Mouse (Mus musculus) megakaryocyte progenitor cell, adult 5-6 weeks (primary cell): ENCODE measurements around the gene Klhl40. TPM values are rescaled to one million over a fixed set of nuclear protein-coding genes. Genes with fewer than 3 reads are reported as not detected.

Experiments used
- ATAC-seq: replicated peaks from 2 replicates; pipeline ENCODE4 v1.8.0; 2016; ENCODE audit warnings: mild to moderate bottlenecking, moderate TSS enrichment, inconsistent platforms; ENCODE audit not compliant: poor library complexity
- total RNA-seq, 2 experiments: library from RNA; stranded (forward) in 1 of 2; stranded (reverse) in 1 of 2; fragments of 157-497, 149-512 nt in 1 of 2; fragments of 200-1000 nt in 1 of 2; gene quantifications; 2 replicates each; pipeline versions ENCODE4 v1.2.3 to v1.2.4; 2015 to 2017

Gene Klhl40
- total RNA-seq, 2 experiments from 2014 or later, result not detected

- no peak for ATAC-seq
Measured at GRCm38 (mm10) chr9:121776511-121776910, 896 bp upstream of the Klhl40 start.

GRCm38 (mm10) chr9:121778066-121778624 is 738 bp downstream of the Klhl40 start:
- peak; percentile 55 for ATAC-seq

GRCm38 (mm10) chr9:121784801-121785200 is 7.4 kb downstream of the Klhl40 start:
- ATAC-seq, result no peak

GRCm38 (mm10) chr9:121785261-121785660 is 7.9 kb downstream of the Klhl40 start:
- ATAC-seq, result no peak

- ATAC-seq, result no peak
Measured at GRCm38 (mm10) chr9:121786359-121786758, 9.0 kb downstream of the Klhl40 start.

- ATAC-seq, result peak; percentile 80
Measured at GRCm38 (mm10) chr9:121791206-121791605, 13.8 kb downstream of the Klhl40 start.

GRCm38 (mm10) chr9:121791757-121792521 is 14.5 kb downstream of the Klhl40 start, which contains the start of gene Hhatl:
Hhatl (minus strand) TSS chr9:121792507.
- no peak for ATAC-seq

- ATAC-seq, result no peak
Measured at GRCm38 (mm10) chr9:121794972-121795539, 17.6 kb downstream of the Klhl40 start.

- no peak for ATAC-seq
Measured at GRCm38 (mm10) chr9:121797722-121798121, 20.3 kb downstream of the Klhl40 start.

GRCm38 (mm10) chr9:121798887-121799520 is 21.6 kb downstream of the Klhl40 start:
- no peak for ATAC-seq

GRCm38 (mm10) chr9:121802747-121803146 is 25.3 kb downstream of the Klhl40 start:
- ATAC-seq, result peak; percentile 51

GRCm38 (mm10) chr9:121807546-121807945 is 30.1 kb downstream of the Klhl40 start:
- no peak for ATAC-seq

- no peak for ATAC-seq
Measured at GRCm38 (mm10) chr9:121807947-121808346, 30.5 kb downstream of the Klhl40 start.

GRCm38 (mm10) chr9:121808511-121808910 is 31.1 kb downstream of the Klhl40 start:
- no peak for ATAC-seq

GRCm38 (mm10) chr9:121810081-121810821 is 32.8 kb downstream of the Klhl40 start:
- no peak for ATAC-seq

- ATAC-seq, result no peak
Measured at GRCm38 (mm10) chr9:121815183-121815582, 37.8 kb downstream of the Klhl40 start.

GRCm38 (mm10) chr9:121819073-121819770 is 41.8 kb downstream of the Klhl40 start:
- ATAC-seq, result no peak

GRCm38 (mm10) chr9:121819771-121820471 is 42.5 kb downstream of the Klhl40 start:
- ATAC-seq, result no peak

- ATAC-seq, result no peak
Measured at GRCm38 (mm10) chr9:121820765-121821164, 43.4 kb downstream of the Klhl40 start.

GRCm38 (mm10) chr9:121822585-121822991 is 45.2 kb downstream of the Klhl40 start:
- no peak for ATAC-seq
